Mouse (Mus musculus): ENCODE measurements around the gene Repin1. TPM values are rescaled to one million over a fixed set of nuclear protein-coding genes. Genes with fewer than 3 reads are reported as not detected.

The Repin1 gene
- total and polyA plus RNA-seq, 3 experiments, result not detected

DNA sequence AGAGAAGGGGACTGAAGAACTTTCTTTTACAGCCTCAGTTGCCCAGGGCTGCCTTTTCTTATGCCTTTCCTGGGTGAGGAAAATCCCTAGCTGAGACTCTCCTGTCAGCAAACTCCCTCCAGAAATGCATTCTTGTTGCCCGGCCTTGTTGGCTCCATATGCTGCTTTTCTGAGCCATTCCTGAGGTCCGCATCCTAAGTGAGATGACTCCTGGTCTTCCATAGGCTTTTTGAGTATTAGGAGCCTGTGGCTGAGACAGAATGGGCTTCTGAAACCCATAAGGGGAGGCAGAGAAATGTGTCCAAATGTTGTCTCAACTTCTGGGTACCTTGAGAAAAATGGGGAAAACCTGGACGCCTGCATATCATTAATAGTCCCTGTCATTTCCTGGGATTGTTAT, 19.7 kb upstream of the Repin1 start:
- Histone ChIP-seq H3K4me1 (ENCODE audit: control insufficient read depth in 1 of 2, insufficient read depth in 2 of 2, low read length in 2 of 2) (no peaks in the 10 kb centered on the region), H3K27me3 (ENCODE audit: control insufficient read depth in 1 of 2, insufficient read depth in 2 of 2, low read length in 2 of 2) (no peaks in the 10 kb centered on the region), H3K27ac (ENCODE audit: control insufficient read depth, low read depth, low read length) (no peak overlapping the region), H3K9ac (ENCODE audit: control insufficient read depth, low read depth, low read length, poor library complexity, severe bottlenecking) (no peak overlapping the region), H3K4me3 (ENCODE audit: control insufficient read depth in 1 of 2, insufficient read depth in 1 of 2, low read depth in 2 of 2, low read length in 2 of 2) (no peak overlapping the region), H3K36me3 (ENCODE audit: control insufficient read depth in 1 of 2, insufficient read depth in 2 of 2, low read length in 2 of 2) (no peaks in the 10 kb centered on the region), H3K9me3 (replicated peaks; ENCODE audit: insufficient read depth, low read length) (no peaks in the 10 kb centered on the region), H3K79me2 (ENCODE audit: control insufficient read depth, insufficient read depth, low read length, poor library complexity) (no peaks in the 10 kb centered on the region)
- TF ChIP-seq USF2 (IDR thresholded peaks at IDR 0.05; ENCODE audit: borderline replicate concordance in 1 of 2, insufficient read depth in 1 of 2, low read depth in 1 of 2, low read length in 2 of 2) (no peak), MYC (IDR thresholded peaks at IDR 0.05; ENCODE audit: low read depth, low read length) (no peak), SMC3 (IDR thresholded peaks at IDR 0.05; ENCODE audit: low read depth, low read length) (no peak), CTCF (IDR thresholded peaks at IDR 0.05 in 2 of 3, conservative IDR thresholded peaks at IDR 0.05 in 1 of 3; ENCODE audit: control insufficient read depth in 1 of 3, insufficient read depth in 1 of 3, low read depth in 2 of 3, low read length in 3 of 3, poor library complexity in 1 of 3, severe bottlenecking in 1 of 3) (no peak), EP300 (IDR thresholded peaks at IDR 0.05; ENCODE audit: low read depth in 1 of 2, low read length in 2 of 2) (no peak), ZC3H11A (IDR thresholded peaks at IDR 0.05; ENCODE audit: low read depth, low read length) (no peak), TCF12 (IDR thresholded peaks at IDR 0.05; ENCODE audit: low read depth, low read length) (no peak), MEF2A (IDR thresholded peaks at IDR 0.05; ENCODE audit: extremely low read depth, insufficient replicate concordance, low read depth, low read length, poor library complexity, severe bottlenecking) (no peak), TAL1 (IDR thresholded peaks at IDR 0.05; ENCODE audit: low read length) (no peak), MAZ (IDR thresholded peaks at IDR 0.05; ENCODE audit: low read depth, low read length) (no peak), BHLHE40 (IDR thresholded peaks at IDR 0.05; ENCODE audit: borderline replicate concordance, low read depth, low read length) (no peak), ZKSCAN1 (IDR thresholded peaks at IDR 0.05; ENCODE audit: low read depth, low read length) (no peak), HCFC1 (IDR thresholded peaks at IDR 0.05; ENCODE audit: low read depth, low read length) (no peak), NRF1 (IDR thresholded peaks at IDR 0.05; ENCODE audit: insufficient read depth, low read depth, low read length, poor library complexity, severe bottlenecking) (no peak), MXI1 (IDR thresholded peaks at IDR 0.05; ENCODE audit: low read depth, low read length) (no peak), RCOR1 (IDR thresholded peaks at IDR 0.05; ENCODE audit: low read depth, low read length) (no peak), SIN3A (IDR thresholded peaks at IDR 0.05; ENCODE audit: low read length) (no peak), TBP (IDR thresholded peaks at IDR 0.05; ENCODE audit: low read depth, low read length) (no peak), JUND (IDR thresholded peaks at IDR 0.05; ENCODE audit: low read depth, low read length) (no peak)
- DNase-seq (ENCODE audit: low read depth, low spot score), result no peak

DNA sequence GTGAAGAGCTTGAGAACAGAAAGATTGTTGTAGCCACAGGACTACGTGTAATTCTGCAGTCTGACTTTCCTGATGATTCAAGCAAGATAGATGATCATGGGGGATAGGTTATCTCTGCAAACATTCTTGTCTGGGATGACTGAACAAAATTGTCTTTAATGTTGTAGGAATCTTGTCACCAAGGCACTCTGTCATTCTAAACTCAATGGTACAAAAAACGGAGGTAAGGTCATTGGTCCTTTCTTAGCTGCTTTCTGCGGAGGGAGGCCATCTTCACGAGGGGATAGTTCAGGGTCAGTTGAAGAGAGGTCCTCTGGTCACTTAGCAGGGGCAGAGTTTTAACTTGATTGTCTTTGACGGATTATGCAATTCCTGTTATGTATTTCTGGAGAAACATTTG, 14.9 kb upstream of the Repin1 start:
- H3K4me1 ChIP-seq (ENCODE audit: control insufficient read depth in 1 of 2, insufficient read depth in 2 of 2, low read length in 2 of 2), result no peaks in the 10 kb centered on the region
- no peak for TF ChIP-seq CHD2 (IDR thresholded peaks at IDR 0.05; ENCODE audit: low read length)
- H3K4me3 ChIP-seq (ENCODE audit: control insufficient read depth in 1 of 2, insufficient read depth in 1 of 2, low read depth in 2 of 2, low read length in 2 of 2), result no peak overlapping the region; a peak in 1 of 4 replicates
- H3K9me3 ChIP-seq (replicated peaks; ENCODE audit: insufficient read depth, low read length), result no peaks in the 10 kb centered on the region
- H3K27ac ChIP-seq (ENCODE audit: control insufficient read depth, low read depth, low read length), result no peak overlapping the region
- H3K27me3 ChIP-seq (ENCODE audit: control insufficient read depth in 1 of 2, insufficient read depth in 2 of 2, low read length in 2 of 2), result no peaks in the 10 kb centered on the region
- no peaks in the 10 kb centered on the region for H3K79me2 ChIP-seq (ENCODE audit: control insufficient read depth, insufficient read depth, low read length, poor library complexity)
- no peak for DNase-seq (ENCODE audit: low read depth, low spot score)
- H3K9ac ChIP-seq (ENCODE audit: control insufficient read depth, low read depth, low read length, poor library complexity, severe bottlenecking), result no peak overlapping the region
- H3K36me3 ChIP-seq (ENCODE audit: control insufficient read depth in 1 of 2, insufficient read depth in 2 of 2, low read length in 2 of 2), result no peaks in the 10 kb centered on the region
